Mouse (Mus musculus) spleen, adult 2 months (tissue): ENCODE measurements at regions not wholly inside any gene's neighbourhood (a gene's known extent, or its start where the extent isn't known, plus 50 kb on each side); places are given as distances from the start of the nearest gene placed in this dataset.

ENCODE experiments used
- CTCF ChIP-seq: fragments of 200-500 bp; IDR thresholded peaks from 2 replicates; pipeline ENCODE4 v1.5.1; 2011; ENCODE audit warnings: mild to moderate bottlenecking, inconsistent platforms; ENCODE audit not compliant: insufficient read depth, insufficient read length, insufficient replicate concordance; ENCODE audit errors: extremely low read depth
- POLR2A ChIP-seq: fragments of 200-500 bp; IDR thresholded peaks from 2 replicates; pipeline ENCODE4 v1.6.1; 2011; ENCODE audit warnings: low read depth, low read length, inconsistent platforms

DNA sequence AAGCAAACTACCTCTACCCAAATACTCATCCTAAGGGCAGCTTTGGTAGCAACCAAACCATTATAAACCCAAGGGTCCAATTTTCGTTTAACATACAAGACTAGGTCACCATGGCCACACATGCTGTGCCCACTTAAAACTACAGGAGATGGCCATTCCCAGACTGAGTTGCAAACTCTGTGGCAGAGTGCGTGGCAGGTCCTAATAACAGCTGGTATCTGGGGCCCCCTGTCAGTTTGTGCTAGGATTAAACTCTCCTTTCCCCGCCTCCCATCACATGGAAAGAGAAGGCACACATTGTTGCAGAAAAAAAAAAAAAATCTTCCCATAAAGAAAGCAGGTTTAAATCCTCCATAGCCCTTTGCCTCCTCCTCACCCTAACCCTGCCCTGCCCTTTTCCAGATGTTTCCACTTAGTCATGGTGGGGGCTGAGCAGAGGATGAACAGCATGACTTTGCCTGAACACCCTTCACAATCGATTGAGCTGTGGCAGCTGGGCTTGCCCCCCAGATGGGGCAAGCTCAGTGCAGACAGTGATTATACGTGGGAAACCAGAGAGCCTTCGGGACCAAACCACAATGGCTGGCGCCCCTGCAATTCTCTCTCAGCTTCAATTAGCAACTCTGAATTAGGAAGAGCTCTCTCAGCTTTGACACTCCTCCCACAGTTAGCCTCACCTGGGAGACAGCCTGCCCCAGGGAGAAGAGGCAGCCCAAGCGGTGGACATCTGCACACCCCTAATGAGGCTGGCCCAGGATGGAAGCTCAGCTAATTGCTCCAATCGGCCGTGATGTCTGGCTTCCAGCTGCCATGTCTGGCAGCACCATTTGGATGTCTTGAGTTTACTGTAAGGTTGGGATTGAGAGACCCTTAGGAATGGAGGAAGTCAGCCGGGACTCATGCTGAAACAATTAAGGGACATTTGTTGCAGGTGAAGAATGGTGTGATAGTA, 365.9 kb downstream of the Tns1 start:
- TF ChIP-seq CTCF (no peak), POLR2A (no peak)
